Mouse (Mus musculus): ENCODE data around the gene Bcl2l10.
"Not testable (repeated sequence)": the region's sequence is repeated elsewhere in the genome, so short reads cannot be mapped to it uniquely, and the experiment has no call there.

Gene Bcl2l10

DNA sequence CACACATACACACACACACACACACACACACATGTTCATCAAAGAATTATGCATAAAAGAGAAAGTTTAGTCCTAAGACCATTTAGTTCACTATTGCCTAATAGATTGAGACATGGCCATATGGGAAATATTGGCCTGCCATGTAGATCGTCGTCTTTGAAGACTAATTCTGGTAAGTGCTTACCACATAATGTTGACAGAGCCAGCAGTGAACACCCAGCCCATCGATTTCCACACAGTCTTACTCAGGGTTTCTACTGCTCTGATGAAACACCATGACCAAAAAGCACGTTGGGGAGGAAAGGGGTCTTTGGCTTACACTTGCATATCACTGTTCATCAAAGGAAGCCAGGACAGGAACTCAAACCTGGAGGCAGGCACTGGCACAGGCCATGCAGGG lies 5.1 kb upstream of the Bcl2l10 start:
- DNase-seq (ENCODE audit: low spot score) = no peak

DNA sequence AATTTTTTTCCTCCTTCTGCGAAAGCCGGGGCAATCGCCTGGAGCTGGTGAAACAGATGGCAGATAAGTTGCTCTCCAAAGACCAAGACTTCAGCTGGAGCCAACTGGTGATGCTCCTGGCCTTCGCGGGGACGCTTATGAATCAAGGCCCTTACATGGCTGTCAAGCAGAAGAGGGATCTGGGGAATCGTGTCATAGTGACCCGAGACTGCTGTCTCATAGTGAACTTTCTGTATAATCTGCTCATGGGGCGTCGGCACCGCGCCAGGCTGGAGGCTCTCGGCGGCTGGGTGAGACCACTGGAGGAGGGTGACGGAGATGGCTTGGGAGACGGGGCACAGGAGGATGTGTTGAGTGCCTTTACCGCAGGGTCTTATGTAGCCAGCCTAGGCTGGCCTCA lies 508 bp downstream of the Bcl2l10 start:
- no peak for DNase-seq (ENCODE audit: low spot score)

DNA sequence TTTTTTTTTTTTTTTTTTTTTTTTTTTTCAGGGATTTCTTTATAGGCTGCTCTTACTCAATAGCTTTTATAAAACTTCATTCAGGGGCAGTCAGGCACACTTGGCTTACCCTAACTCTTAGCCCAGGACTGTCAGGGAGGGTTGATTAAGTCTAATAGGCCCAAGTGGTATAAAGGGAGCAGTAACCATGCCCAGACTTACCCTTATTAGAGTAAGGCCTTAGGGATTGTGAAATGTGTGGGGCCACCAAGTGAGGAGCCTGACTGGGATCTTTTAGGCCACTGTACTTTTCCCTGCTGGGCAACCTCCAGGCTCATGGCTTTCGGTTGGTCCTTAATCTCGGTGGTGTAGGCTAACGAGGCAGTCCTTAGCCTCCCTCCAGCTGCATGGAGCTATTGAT lies 1.1 kb downstream of the Bcl2l10 start:
- no peak for DNase-seq (ENCODE audit: low spot score)

DNA sequence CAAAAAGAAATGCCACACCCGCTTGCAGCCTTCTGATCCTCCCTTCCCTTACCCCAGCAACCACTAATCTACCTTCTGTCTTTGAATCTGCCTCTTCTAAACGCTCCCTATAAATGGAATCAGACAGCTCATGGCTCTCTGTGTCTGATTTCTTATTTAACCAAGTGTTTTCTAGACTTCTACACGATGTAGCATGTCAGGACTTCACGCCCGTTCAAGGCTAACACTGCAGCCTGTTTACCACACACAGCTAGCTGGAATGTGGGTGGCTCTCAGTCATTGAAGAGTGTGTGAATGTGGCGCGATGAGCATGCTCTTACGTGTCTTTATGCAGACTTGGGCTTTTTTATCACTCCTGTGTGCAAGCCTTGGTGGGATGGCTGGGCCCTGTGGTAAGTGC lies 5.5 kb downstream of the Bcl2l10 start:
- no peak for DNase-seq (ENCODE audit: low spot score)

DNA sequence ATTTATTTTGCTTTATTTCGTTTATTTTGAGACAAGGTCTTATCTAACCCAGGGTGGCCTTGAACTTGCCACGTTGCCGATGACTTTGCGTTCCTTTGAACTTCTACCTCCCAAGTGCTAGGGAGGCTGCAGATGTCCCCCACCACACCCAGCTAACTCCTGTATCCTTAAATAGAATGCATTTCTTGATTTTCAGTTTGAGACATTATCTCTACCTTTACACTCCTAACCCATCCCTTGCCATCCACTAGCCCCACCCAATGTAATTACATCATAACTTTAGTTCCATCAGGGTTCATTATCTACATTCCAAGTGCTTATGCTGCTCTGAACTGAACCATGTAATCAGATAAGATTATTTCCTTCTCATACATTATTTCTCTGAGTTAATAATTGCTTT lies 8.2 kb downstream of the Bcl2l10 start:
- no peak for DNase-seq (ENCODE audit: low spot score)

DNA sequence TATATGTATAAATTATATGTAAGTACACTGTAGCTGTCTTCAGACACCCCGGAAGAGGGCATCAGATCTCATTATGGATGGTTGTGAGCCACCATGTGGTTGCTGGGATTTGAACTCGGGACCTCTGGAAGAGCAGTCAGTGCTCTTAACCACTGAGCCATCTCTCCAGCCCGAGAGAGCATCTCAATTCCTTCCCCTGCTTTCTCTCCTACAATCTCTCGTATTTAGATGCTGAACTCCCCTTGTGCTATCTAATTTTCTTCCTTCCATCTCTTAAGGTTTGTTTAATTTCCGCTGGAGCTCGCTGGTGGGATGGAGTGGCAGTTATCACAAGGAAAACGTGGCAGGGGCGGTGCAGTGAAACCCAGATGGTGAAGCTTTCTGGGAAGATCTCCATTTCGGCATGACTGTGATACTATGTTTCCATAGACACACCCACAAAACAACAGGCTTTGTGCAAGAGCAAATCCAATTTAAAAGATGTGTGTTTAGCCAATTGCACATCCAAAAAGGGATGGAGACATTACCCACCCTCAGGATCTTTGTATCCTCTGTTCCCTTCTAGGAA lies 9.6 kb downstream of the Bcl2l10 start:
- DNase-seq (ENCODE audit: low spot score) = no peak

DNA sequence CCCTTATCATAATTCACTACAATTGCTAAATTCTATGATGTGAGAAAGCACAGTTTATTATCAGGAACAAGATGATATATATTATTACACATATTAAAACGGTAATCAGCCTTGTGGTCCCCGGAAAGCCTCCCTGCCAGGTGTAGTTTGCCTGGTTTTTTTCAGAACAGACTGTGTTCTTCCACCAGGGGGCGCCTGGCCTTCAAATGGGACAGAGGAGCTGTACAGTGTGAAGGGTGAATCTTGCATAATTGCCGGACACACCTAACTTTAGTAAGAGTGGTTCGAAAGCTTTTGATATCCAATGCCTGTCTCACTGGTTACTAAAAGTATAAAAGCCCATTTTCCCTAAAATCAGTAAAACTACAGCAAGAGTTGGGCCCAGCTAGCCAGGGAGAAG lies 14.1 kb downstream of the Bcl2l10 start:
- DNase-seq (ENCODE audit: low spot score) = peak; percentile 28

DNA sequence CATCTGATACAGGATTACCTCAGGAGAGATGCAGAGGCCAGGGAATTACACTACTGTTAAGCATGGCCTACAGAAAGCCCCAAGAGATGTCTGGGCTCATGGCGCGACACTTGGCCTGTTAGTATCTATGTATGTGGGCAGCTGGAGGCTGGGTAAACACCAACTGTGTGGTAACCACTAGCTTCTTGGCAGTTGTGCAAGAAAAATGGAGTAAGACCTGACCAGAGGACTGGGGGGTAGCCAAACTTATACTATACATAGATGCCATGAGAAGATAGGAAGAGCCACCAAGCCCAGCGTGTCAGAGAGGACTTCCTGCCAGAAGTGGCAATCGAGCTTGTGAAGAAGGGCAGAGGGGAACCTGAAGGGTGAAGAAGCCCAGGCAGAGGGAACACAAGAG lies 14.6 kb downstream of the Bcl2l10 start:
- no peak for DNase-seq (ENCODE audit: low spot score)

DNA sequence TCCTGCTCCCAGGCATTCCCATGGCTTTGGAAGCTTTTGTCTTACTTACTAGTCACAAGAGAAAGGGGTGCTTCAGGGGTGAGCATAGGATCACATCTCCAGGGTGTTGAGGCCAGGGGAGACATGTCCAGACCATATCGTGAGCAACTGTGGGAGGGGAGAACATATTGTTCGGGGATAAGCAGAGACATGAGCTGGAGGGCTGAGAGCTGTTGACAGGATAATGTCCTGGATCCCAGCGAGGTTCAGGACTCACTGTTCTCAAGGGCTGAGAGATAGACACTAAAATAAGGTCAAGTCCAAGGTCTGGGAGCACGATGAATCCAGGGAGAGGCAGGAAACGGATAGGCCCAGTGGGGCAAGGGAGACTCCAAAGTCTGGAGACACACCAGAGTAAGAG lies 15.4 kb downstream of the Bcl2l10 start:
- DNase-seq (ENCODE audit: low spot score) = no peak

DNA sequence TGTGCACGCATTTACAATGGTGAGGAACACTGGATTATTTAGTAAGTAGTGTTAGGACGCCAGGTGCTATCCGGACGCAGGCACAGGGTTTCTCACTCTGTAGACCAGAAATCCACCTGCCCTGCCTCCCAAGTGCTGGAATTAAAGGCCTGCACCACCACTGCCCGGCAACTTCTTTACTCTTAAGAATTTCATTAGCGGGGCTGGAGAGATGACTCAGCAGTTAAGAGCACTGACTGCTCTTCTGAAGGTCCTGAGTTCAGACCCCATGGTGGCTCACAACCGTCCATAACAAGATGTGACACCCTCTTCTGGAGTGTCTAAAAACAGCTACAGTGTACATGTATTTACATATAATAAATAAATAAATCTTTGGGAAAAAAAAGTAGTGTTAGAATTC lies 16.1 kb downstream of the Bcl2l10 start:
- DNase-seq (ENCODE audit: low spot score) = not testable (repeated sequence)

DNA sequence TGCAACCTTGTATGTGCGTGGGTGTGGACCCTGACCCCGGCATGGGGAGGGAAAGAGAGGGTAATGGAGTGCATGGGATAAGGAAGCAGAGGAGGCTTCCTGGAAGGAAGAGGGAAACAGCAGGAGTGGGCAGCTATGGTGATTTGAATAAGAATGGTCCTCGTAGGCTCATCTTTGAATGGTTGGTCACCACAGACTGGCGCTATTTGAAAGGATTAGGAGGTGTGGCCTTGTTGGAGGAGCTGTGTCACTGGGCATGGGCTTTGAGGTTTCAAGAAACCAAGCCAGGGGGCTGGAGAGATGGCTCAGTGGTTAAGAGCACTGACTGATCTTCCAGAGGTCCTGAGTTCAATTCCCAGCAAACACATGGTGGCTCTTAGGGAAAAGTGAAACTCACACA lies 17.6 kb downstream of the Bcl2l10 start:
- DNase-seq (ENCODE audit: low spot score) = no peak

DNA sequence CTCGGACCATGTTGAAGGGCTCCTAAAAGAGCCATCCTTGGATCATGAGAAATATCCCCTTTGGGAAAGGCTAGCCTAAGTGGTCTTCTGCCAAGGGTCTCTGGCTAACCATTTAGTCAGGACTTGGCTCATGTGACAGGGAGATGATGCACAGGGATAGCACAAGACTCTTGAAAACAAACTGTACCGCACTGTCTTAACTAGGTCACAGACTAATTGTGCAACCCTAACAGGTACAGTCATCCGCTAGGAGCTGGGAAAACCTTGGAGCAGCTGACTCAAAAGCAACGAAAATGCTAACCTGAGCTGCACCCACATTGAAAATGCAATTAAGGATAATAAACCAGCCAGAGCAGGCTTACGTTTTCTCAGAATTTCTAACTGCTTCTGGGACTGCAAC lies 18.6 kb downstream of the Bcl2l10 start:
- no peak for DNase-seq (ENCODE audit: low spot score)

DNA sequence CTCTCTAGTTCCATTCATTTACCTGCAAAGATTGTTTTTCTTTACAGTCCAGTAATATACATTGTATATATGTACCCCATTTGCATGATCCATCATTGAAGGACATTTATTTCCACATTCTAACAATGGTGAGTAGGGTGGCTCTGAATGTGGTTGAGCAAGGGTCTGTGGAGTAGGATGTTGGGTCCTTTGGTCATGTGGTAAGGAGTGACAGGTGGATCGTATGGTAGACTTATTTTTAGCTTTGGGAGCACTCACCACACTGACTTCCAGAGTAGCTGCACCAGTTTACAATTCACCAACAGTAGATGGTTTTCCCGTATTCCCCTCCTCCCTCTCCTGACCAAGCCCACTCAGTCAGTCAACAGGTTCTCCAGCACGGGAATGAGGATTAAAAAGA lies 21.2 kb downstream of the Bcl2l10 start:
- no peak for DNase-seq (ENCODE audit: low spot score)

DNA sequence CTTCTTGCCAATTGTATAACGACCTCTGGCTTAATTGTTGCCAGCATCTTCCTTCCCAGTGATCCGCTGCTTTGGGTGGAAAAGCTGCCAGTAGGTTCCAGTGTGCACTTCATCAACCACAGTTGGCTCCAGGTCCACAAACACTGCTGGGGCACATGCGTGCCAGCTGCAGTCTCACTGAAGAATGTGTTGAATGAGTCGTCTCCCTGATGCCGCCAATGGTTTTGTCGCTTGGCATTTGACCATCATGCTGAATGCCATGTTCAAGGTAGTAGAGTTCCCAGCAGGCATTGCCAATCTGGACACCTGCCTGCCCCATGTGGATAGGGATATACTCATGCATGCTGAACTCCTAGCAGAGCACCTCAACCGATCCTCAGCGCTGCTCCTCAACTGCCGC lies 28.0 kb downstream of the Bcl2l10 start:
- no peak for DNase-seq (ENCODE audit: low spot score)

DNA sequence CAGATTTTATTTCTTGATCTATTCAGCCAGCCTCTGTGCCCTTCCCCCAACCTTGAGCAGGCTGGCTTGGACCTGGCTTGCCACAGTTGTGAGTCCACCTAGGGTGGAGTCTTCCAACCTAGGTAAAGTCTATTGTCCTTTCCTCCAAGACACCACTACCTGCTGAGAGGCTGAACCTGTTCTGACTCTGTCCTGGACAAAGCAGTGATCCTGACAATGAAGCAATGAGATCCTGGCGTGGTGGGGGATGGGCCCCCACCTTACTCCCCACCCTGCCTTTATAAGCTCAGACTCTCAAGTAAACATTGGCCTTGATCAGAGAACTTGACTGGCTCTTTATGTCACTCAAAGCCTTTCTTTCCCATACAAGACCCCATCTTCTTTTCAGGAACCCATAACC lies 28.9 kb downstream of the Bcl2l10 start:
- no peak for DNase-seq (ENCODE audit: low spot score)

DNA sequence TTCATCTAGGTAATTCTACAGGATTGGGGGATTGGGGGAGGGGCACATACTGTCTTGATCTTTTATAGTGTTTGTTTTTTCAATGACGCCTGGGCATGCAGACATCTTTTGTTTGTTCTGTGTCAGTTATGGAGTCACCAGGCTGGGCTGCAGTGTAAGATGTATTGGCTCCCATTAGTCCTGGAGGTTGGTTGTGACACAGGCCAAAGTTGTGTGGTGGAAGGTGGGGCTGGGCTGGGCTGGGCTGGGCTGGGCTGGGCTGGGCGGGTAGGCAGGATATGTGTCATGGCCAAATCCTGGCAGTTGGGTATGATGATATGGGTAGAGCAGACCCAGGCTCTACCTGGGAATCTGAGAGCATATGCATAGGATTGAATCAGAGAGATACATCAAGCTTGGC lies 31.2 kb downstream of the Bcl2l10 start:
- no peak for DNase-seq (ENCODE audit: low spot score)

DNA sequence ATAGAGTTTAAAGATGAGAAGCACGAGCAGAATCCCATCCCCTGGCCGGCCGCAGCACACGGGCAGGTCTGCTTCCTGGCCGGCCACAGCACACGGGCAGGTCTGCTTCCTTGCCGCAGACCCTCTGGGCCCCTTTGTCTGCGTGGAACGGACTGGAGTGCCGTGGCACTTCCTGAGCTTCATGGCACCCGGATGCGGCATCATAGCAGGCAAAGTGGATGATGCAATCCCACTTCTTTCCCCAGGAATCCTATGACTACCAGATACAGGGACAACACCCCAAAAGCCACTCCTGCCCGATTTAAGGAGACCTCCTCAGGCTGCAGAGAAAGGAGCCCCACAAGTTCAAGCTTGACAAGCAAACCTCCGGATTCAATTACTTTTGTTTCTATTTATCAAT lies 35.3 kb downstream of the Bcl2l10 start:
- DNase-seq (ENCODE audit: low spot score) = no peak

DNA sequence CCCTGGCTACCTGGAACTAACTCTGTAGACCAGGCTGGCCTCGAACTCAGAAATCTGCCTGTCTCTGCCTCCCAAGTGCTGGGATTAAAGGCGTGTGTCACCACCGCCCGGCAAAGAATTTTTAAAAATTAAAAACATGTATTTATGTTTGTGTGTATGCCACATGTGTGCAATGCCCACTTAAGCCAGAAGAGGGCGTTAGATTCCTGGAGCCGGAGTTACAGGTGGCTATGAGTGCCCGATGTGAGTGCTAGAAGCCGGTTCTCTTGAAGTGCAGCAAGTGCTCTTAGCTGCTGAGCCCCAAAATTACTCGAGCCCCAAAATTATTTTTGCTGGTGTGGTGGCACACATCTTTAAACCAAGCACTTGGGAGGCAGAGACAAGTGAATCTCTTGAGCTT lies 36.2 kb downstream of the Bcl2l10 start:
- DNase-seq (ENCODE audit: low spot score) = no peak

DNA sequence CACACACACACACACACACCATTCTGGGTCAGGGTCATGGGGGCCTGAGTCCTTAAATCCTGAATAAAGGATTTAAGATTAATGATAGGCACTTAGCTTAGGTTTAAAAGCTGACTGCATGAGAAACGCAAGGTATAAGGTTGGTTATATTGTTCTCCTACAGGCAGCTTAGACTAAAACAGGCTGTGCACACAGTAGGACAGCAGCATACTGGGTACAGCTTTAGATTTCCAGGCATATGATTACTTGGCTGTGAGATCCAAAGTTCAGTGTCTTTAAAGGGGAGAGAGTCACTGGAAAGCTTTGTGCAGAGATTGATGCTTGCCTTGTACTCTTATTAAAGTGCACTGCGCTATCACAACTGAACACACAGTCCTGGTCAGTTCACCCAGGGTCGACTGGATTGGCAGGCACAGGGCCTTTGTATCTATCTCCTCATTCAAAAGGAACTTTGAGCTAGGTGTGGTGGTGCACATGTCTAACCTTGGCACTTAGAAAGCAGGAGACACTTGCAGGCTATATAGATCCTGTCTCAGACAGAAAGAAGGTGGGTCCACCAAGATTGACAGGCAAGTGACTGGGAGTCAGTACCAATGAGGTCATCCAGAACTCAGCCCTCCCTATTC lies 36.9 kb downstream of the Bcl2l10 start:
- no peak for DNase-seq (ENCODE audit: low spot score)

DNA sequence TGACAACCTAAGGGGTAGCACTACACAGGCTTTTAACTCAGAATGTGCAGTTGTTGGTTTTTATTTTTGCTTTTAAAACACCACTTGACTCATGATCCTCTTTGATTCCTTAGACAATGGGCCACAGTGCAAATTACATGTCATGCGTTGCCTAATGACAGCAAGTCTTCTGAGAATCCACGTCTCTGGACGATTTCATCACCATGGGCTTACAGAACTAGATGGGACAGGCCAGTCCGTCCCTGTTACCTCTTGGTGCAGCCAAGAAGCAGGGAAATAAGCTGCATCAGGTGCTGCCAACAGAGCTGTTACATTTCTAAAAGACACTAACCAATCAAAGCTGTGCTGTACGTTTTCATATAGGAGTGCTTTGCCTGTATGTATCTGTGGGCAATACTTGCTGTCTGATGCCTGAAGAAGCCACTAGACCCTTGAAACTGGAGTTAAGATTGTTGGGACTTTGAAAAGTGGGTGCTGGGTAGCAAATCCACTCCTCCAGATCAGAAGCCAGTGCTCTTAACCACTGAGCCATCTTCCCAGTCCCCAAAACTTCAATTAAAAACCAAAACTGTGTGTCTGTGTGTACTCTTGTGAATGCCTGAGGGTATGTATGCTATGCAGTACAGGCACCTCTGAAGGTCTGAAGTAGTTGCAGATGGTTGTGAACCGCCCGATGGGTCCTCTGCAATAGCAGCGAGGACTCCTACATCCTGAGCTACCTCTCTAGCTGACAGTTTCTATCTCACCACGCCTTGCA lies 37.8 kb downstream of the Bcl2l10 start:
- DNase-seq (ENCODE audit: low spot score) = no peak

DNA sequence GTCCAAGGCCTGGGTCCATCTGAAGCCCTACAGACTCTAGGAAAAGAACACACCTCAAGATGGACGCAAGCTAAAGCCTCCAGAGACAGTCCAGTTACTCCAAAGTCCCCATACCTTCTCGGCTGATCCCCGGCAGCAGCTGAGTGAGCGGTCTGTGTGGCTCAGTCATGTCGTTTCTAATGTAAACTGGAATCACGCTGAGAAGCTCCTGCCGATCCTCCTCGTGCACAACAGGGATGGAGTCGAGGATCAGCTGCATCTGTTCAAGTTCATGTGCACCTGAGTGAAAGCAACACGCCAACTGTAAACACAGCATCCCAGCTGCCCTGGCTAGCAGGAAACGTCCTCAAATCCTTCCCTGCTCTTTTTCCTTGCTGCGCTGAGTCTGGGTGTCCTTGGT lies 45.7 kb downstream of the Bcl2l10 start:
- no peak for DNase-seq (ENCODE audit: low spot score)

DNA sequence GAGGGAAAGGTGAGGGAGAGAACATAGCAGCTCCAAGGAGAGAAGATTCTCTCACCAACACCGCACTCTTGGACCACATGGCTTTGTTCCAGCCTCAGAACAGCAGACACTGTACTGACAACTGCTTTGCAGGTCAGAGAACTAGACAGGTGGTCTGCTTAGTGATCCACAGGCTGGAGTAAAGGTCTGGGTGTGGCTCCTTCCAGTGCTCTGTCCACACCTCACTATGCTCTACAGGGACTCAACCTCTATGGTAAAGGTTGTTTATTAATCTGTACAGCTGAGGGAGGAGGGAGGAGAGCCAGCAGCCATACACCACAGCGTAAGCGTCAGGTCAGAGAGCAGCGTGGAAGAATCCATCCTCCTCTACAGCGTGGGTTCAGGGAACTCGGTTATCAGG lies 48.4 kb downstream of the Bcl2l10 start:
- peak; percentile 37 for DNase-seq (ENCODE audit: low spot score)

DNA sequence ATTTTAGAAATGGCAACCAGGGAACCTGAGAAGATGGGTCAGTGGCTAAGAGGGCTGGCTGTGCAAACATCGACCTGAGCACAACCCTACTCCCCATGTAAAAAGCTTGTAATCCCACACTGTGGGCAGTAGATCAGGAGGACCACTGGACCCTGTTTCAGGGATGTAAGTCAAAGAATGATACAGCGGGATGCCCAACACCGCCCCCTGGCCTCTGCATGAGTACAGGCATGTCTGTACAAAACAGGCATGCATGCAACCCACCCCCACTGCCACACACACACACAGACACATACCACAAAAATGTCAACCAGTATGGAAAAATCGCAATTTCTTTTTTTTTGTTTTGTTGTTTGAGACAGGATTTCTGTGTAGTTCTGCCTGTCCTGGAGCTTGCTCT lies 51.5 kb downstream of the Bcl2l10 start:
- no peak for DNase-seq (ENCODE audit: low spot score)

DNA sequence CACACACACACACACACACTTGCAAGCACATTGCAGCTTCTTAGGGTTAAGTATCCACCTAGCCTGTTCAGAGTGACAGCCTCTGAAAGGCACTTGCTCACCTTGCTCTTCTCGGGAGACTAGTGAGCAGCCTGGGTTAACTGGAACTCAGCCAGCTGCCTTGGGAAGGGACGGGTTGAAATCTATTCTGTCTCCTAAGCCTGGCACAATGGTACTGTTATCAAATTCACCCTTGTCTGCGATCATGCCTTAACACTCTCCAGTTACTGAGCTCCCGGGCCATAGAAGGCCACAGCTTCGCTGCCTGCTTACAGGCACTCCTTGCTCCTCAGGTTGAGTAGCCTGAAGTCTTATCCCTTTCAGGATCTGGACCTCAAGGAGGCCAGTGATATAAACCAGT lies 53.1 kb downstream of the Bcl2l10 start:
- no peak for DNase-seq (ENCODE audit: low spot score)
